Mouse (Mus musculus): Measurements from ENCODE around the gene Mrps9. TPM values are rescaled to one million over a fixed set of nuclear protein-coding genes. Genes with fewer than 3 reads are reported as not detected.

The Mrps9 gene
- 105 and 111 TPM in 2 replicates for total RNA-seq (2012; rRNA removed)
- total RNA-seq (2014; rRNA removed), result 134 and 144 TPM in 2 replicates
- polyA plus RNA-seq (2012; ENCODE audit: insufficient read length, low read depth), result 89.9 and 98.6 TPM in 2 replicates

DNA sequence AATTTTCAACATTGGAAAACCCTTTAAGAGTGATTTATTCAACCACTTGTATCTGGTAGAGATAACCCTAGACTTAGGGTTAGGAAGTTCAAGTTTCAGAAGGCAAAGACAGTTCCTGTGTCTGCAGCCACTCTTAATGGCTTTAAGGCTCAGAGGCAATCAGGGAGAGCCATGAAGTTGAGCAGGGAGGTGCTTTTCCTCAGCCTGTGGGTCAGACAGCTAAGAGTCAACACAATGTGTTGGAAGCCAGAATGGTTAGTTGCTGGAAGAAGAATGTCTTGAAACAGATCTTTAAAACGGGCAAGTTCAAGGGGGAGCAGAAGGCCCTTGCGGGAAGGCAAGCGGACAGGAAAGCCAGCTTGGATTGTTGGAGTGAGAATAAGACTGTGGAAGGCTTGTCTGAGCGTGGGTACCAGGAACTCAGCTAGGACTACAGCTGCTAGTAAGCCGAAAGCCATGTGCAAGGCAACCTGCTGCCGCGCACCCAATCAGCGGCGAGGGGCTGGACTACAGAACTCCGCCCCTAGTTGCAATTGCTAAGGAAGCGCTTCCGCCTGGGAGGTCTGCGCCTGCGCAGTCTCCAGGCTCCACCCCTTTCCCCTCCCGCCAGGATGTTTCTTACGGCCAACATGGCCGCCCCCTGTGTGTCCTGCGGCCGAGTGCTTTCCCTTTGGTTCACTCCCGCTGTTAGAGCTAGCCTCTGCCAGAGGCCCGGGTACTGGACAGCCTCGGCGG is at the start of gene Mrps9:
Gene Mrps9 (plus strand): TSS at position 571 of the 735 bp plus-strand sequence.
- DNase-seq (ENCODE audit: extremely low read depth), result peak; percentile 95
- Histone ChIP-seq H3K4me1 (ENCODE audit: control insufficient read depth in 1 of 2, insufficient read depth in 2 of 2) (peaks cover 3 to 25% of the 10 kb centered on the region in 2 experiments; a peak in 2 of 4 replicates), H3K79me2 (replicated peaks; ENCODE audit: control insufficient read depth, extremely low read depth, insufficient read depth, poor library complexity, severe bottlenecking) (peaks cover 31% of the 10 kb centered on the region), H3K9me3 (replicated peaks; ENCODE audit: low read length) (no peaks in the 10 kb centered on the region), H3K27me3 (replicated peaks) (no peaks in the 10 kb centered on the region), H3K27ac (ENCODE audit: insufficient read depth, low read depth) (peak within 1 kb of the TSS; percentile 16; the same call in 1 of the 2 replicates), H3K36me3 (replicated peaks in 1 of 2; ENCODE audit: control insufficient read depth in 1 of 2, insufficient read depth in 1 of 2, low read length in 1 of 2) (peaks cover 0 to 2% of the 10 kb centered on the region in 2 experiments), H3K4me3 (replicated peaks in 1 of 3; ENCODE audit: low read depth in 2 of 3, low read length in 2 of 3, poor library complexity in 1 of 3) (peak within 1 kb of the TSS; percentile 79 to 87 (median 85)), H3K9ac (ENCODE audit: insufficient read depth, low read depth) (peak within 1 kb of the TSS; percentile 72), H3K4me2 (ENCODE audit: insufficient read depth, low read depth, poor library complexity, severe bottlenecking) (peak within 1 kb of the TSS; percentile 99)
- in situ Hi-C loops (cut with MboI; ENCODE audit: low pct_ligation_motif_present, low pct_unique_long_range_greater_than_20kb, low sequenced_read_pairs) (no loop called here), dilution Hi-C loops (cut with MboI; ENCODE audit: extremely low pct_ligation_motif_present, extremely low pct_unique_long_range_greater_than_20kb, low sequenced_read_pairs) (no loop called here)
- peak; percentile 96 for TF ChIP-seq ELF1 (IDR thresholded peaks at IDR 0.05; ENCODE audit: low read depth, low read length)
- no peak for TF ChIP-seq GABPA (IDR thresholded peaks at IDR 0.05; ENCODE audit: insufficient replicate concordance, low read depth, low read length)
- no peak for TF ChIP-seq POLR2AphosphoS2 (IDR thresholded peaks at IDR 0.05; ENCODE audit: low read depth, low read length)
- no peak for TF ChIP-seq ZMIZ1 (IDR thresholded peaks at IDR 0.05; ENCODE audit: low read depth, low read length)
- no peak for TF ChIP-seq BHLHE40 (IDR thresholded peaks at IDR 0.05; ENCODE audit: low read depth, low read length)
- TF ChIP-seq MXI1 (IDR thresholded peaks at IDR 0.05; ENCODE audit: low read depth, low read length), result peak; percentile 92
- no peak for TF ChIP-seq ZC3H11A (IDR thresholded peaks at IDR 0.05; ENCODE audit: low read depth, low read length)
- peak; percentile 90 for TF ChIP-seq MAX (IDR thresholded peaks at IDR 0.05; ENCODE audit: low read length)
- TF ChIP-seq KAT2A (IDR thresholded peaks at IDR 0.05; ENCODE audit: insufficient replicate concordance, low read length), result 0 out of 2 replicates have a peak, but pooled peaks have one; percentile 56
- TF ChIP-seq TBP (conservative IDR thresholded peaks at IDR 0.05; ENCODE audit: low read depth, low read length), result peak; percentile 77
- no peak for TF ChIP-seq MEF2A (IDR thresholded peaks at IDR 0.05; ENCODE audit: borderline replicate concordance, low read depth, low read length)
- peak; percentile 77 for TF ChIP-seq HCFC1 (IDR thresholded peaks at IDR 0.05; ENCODE audit: low read depth, low read length)
- TF ChIP-seq NRF1 (IDR thresholded peaks at IDR 0.05; ENCODE audit: low read depth, low read length), result peak; percentile 89
- no peak for TF ChIP-seq RAD21 (IDR thresholded peaks at IDR 0.05; ENCODE audit: low read depth, low read length)
- TF ChIP-seq JUND (conservative IDR thresholded peaks at IDR 0.05; ENCODE audit: low read depth, low read length), result no peak
- TF ChIP-seq USF1 (IDR thresholded peaks at IDR 0.05; ENCODE audit: low read depth, low read length), result peak; percentile 10; the same call in 1 of the 2 replicates
- peak; percentile 88 for TF ChIP-seq POLR2A (IDR thresholded peaks at IDR 0.05; ENCODE audit: low read depth, low read length)
- TF ChIP-seq SIN3A (IDR thresholded peaks at IDR 0.05; ENCODE audit: low read length), result peak; percentile 31
- TF ChIP-seq TCF12 (IDR thresholded peaks at IDR 0.05; ENCODE audit: low read depth, low read length), result peak; percentile 66; the same call in 1 of the 2 replicates
- TF ChIP-seq UBTF (IDR thresholded peaks at IDR 0.05; ENCODE audit: low read depth, low read length), result no peak
- peak; percentile 80 for TF ChIP-seq MYC (IDR thresholded peaks at IDR 0.05; ENCODE audit: low read depth, low read length)
- no peak for TF ChIP-seq SMC3 (IDR thresholded peaks at IDR 0.05; ENCODE audit: low read depth, low read length)
- peak; percentile 87 for TF ChIP-seq NELFE (IDR thresholded peaks at IDR 0.05; ENCODE audit: low read depth, low read length)

Data from CH12.LX (cell line).